Mouse (Mus musculus) adrenal gland, postnatal 14 days (tissue): ENCODE results near the gene Tmem259. TPM values are rescaled to one million over a fixed set of nuclear protein-coding genes. Genes with fewer than 3 reads are reported as not detected.

Experiments
- DNase-seq: peaks from one replicate; pipeline ENCODE4 v3.0.0; 2021; ENCODE audit warnings: mixed read lengths
- long read RNA-seq, 2 experiments: library from polyadenylated mRNA; stranded (forward); transcript quantifications; one replicate each; pipeline ENCODE4 v2.0.0; 2021
- total RNA-seq: library from RNA; stranded (reverse); gene quantifications from 2 replicates; pipeline ENCODE4 v1.2.3, GENCODE M21; 2021

The Tmem259 gene
- 141 and 157 TPM in 2 replicates for total RNA-seq
- long read RNA-seq, experiment 1, transcript Tmem259-202 (10 exons, 1,767 nt), result minor isoform, 14 of 81 reads
- long read RNA-seq, experiment 1, transcript Tmem259-201 (11 exons, 2,225 nt), result major isoform, 40 of 81 reads
- long read RNA-seq, experiment 1, partial matches to known transcripts, result 12 of 81 reads
- long read RNA-seq, experiment 1, other reads (novel, unspliced or antisense), result 15 of 81 reads
- long read RNA-seq, experiment 2, transcript Tmem259-201 (11 exons, 2,225 nt), result major isoform, 16 of 54 reads
- long read RNA-seq, experiment 2, transcript Tmem259-202 (10 exons, 1,767 nt), result minor isoform, 6 of 54 reads
- long read RNA-seq, experiment 2, partial matches to known transcripts, result 10 of 54 reads
- long read RNA-seq, experiment 2, other reads (novel, unspliced or antisense), result 22 of 54 reads

DNA sequence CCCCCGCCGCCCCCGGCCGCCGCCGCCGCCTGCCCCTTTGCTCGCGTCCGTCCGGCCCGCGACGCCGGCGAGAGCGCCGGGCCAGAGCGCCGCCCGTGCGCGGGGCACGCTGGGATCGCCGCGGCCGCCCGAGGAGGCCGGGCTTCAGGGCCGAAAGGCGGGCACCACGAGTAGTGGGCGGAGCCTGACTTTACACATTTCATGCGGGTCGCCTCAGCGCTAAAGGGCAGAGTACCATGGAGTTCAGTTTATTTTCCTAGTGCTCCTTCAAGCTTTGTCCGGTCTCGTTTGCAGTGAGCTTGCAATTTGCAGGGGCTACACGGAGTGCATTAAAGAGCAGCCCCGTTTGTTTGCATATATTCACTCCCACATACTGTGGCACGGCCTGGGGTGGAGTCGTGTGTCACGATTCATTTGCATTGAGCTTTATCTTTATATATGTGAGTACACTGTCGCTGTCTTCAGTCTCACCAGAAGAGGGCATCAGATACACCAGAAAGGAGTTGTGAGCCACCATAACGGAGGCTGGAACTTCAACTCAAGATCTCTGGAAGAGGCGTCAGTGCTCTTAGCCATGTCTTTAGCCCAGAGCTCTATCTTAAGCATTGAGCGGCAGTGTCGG is at the start of gene Tmem259:
Gene Tmem259 (minus strand): TSS at position 136 of the 622 bp plus-strand sequence.
- DNase-seq, result peak; percentile 94

DNA sequence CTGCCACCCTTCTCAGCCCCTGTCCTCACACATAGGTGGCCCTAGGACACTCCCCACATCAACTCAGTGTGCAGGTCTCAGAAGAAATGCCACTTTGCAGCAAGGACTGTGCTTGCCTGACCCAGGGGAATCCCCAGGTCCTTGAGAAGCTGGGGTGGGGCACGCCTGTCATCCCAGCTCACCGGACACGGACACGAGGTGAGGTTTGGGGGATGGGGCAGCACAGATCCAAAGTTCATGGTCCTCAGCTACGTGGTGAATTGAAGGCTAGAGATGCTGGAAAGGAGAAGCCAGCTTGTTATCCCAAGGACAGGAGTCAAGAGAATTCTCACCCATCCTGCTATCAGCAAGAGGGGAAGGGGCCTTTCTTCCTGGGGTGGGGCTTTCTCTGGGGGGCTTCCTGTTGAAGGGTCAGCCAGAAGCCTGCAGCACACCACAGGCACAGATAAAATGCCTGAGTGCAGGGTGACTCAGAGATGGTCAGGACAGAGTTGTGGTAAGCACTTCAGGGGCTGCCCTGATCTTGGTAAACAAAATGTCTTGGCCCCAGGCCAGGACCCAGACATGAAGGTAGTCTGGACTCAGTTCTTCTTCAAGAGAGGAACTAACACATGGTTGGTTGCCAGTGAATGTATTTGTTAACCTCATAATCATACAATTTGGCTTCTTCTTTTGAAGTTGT is 48.8 kb upstream of the Tmem259 start:
- peak; percentile 88 for DNase-seq

DNA sequence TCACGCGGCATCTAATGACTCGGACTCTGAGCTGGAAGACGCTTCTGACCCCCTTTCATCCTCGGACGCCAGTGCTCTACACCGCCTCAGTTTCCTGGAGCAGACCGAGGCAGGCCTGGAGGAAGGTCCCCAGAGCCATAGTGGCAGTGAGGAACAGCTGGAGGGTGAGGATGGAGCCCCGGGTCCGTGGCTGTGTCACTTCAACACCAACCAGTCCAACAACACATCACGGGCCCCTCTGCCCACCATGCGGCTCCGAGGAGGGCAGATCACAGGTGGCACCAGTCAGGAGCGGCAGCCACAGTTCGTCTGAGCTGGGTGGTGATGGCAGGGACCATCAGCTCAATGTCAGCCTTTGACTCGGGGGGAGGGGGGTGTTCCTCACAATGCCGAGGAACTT is 46.6 kb upstream of the Tmem259 start:
- DNase-seq, result no peak

DNA sequence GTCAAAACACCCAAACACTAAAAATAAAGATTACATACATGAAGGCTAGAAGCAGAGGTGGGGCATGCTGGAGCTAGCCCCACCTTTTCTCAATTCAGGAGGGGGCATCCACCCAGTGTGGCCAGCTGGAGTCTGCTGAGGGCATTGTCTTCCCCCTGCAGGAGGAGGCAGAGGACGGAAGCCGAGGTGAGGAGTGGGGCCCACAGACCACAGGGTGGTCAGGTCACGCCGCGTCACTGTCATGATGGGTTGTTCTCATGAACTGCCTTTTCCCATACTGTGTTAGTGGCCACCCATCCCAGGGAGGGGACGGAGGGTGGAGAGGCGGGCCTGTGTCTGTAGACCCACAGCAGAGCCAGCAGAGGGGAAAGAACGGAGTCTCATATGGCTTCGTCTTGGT is 46.1 kb upstream of the Tmem259 start:
- DNase-seq, result no peak

DNA sequence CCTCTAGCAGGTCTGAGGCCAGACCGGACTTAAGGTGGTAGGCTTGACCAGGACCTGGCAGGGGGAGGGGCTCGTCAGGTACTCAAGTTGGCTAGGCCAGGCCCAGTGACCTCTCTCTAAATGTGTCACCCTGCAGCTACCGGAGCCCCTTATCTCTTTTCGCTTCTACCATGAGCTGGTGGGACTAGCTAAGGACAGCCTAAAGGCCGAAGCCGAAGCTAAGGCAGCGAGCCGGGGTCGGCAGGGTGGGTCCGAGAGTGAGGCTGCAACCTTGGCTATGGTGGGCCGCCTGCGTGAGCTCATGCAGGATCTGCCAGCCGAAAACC is 44.4 kb upstream of the Tmem259 start:
- DNase-seq, result no peak

DNA sequence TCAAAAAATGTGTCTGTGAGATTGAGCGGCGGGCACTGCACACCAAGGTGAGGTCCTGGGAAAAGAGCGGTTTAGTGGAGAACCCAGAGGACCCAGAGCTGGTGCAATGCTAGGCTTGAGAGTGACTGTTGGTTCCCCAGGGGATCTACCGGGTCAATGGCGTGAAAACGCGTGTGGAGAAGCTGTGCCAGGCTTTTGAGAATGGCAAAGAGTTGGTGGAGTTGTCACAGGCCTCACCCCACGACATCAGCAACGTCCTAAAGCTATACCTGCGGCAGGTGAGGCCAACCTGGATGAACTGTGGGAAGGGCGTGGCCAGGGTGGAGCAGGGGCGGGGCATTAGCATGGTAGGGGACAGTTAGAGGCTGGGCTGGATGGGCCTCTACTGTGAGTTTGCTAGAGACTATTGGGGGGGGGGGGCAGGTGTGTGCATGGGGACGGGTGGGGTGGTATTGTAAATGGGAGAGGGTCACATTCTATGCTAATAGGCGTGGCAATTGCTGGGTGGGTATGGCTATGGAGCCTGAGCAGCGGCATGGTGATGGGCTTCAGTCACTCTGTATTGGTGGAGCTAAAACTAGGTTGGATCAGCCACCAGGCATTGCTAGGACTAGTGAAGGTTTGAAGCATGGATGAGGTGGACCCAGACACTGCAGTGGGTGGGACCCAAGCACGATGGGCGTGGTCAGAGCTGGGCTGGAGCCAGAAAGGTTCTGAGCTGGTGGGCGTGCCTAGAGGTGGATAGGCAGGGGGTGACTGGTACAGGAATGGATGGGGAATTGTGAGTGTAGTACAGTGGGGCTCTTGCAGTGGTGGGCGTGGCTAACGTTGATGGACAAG is 43.8 kb upstream of the Tmem259 start:
- no peak for DNase-seq

DNA sequence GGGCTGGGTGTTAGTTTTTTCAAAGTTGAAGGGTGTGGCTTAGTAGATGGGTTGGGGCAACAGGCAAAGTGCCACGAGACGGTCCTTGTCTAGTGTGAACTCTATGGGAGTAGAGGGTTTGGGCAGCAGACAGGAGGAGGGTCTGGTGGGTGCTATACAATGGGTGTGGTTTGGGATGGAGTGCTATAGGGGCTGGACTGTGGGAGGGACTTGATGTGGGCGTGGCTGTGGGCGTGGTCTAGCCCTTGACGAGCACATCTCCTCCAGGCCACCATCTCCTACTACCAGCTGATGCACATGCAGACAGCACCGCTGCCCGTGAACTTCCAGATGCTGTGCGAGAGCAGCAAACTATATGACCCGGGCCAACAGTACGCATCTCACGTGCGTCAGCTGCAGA is 41.8 kb upstream of the Tmem259 start:
- peak; percentile 47 for DNase-seq

DNA sequence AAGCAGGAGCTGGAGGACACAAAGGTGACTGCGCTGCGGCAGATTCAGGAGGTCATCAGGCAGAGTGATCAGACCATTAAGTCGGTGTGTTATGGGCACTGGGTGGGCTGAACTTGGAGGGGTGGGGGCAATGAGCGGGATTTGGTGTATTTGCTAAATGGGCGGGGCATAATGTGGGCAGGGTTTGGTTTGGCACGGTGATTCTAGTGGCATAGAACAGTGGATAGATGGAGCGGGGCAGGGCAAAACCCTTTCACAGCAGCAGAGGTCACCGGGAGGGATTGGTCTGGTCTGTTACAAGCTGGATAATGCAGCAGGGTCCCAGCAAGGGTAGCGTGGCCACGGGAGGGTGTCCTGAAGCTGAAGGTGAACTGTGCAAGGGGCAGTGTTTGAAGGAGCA is 41.3 kb upstream of the Tmem259 start:
- no peak for DNase-seq

DNA sequence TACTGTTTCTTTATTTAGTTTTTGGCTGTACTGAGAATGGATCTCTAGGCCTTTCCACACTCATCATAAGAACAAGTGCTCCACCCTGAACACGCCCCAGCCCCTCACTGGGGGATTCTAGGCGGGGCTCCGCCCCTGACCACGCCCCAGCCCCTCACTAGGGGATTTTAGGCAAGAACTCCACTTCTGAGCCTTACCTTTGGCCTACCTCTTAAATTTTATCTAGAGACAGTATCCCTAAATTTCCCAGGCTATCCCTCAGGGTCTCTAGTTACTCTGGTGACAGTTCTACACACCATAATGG is 40.9 kb upstream of the Tmem259 start:
- no peak for DNase-seq

DNA sequence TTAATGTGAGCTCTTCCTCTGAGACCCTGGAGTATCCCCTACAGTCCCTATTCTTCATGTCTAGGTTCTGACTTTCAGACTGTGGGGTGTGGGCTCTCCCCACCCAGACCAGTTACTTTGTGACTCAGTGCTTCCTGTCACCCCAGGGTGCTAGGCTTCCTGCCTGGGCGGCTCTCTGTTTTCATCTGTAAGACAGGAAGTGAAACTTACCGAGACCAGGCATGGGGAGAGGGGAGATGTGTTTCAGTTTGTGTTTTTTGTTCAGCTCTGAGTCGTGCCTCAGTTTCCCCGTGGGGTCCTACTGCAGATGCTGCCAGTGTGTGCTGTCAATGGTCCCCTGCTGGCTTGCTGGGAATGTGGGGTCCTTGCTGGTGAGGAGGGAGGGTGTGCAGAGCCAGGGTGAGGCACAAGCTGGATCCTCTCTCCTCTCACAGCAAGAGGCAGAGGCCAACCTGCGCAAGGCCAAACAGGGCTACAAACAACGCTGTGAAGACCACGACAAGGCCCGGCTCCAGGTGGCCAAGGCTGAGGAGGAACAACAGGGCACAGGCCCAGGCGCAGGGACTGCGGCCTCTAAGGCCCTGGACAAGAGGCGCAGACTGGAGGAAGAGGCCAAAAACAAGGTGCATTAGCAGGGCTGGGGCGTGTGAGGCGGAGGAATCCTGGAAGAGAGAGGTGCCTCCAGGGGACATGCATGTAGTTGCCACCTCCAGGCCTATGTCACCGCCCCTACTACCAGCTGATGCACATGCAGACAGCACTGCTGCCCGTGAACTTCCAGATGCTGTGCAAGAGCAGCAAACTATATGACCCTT is 40.3 kb upstream of the Tmem259 start:
- DNase-seq, result no peak

DNA sequence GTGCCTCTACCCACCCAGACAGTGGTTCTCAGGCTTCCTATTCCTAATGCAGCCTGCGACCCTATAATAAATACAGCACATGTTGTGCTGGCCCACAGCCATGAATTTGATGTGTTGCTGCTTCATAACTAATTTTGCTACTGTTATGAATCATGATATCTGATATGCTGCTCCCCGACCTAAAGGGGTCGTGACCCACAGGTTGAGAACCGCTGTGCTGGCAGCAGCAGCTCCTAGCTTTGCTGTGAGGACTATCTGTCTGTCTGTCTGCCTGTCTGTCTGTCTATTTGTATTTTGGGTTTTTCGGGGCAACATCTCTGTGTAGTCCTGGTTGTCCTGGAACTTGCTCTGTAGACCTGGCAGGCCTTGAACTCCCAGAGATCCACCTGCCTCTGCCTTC is 39.6 kb upstream of the Tmem259 start:
- DNase-seq, result no peak

DNA sequence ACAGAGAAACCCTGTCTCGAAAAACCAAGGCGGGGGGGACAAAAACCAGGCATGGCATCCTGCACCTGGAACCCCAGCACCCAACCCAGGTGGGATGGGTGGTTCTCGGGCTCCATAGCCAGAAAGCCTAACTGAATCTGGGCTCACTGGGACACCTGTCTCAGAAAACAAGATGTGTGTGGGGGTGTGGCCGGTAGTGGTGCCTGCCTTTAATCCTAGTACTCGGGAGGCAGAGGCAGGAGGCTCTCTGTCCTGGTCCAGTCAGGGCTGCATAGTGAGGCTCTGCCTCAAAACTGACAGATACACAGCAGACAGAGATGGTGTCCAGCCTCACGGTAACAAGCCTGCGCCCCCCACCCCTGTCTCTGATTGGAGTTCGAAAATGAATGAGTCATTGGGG is 38.7 kb upstream of the Tmem259 start:
- no peak for DNase-seq

DNA sequence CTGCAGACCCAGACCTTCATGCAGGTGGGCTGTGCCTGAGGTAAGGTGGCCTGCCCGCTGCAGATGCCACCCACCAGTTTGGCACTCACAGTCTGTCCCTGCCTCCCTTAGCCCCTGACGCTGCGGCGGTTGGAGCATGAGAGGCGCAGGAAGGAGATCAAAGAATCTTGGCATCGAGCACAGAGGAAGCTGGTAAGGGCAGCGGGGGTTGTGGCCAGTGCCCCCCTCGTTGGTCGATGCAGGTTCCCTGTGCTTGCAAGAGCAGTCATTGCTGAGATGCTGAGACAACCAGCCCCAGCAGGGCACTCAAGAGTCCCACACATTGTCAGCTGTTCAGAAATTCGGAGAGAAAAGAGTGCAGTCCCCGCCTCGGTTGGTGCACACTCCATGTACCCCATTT is 38.0 kb upstream of the Tmem259 start:
- DNase-seq, result no peak

DNA sequence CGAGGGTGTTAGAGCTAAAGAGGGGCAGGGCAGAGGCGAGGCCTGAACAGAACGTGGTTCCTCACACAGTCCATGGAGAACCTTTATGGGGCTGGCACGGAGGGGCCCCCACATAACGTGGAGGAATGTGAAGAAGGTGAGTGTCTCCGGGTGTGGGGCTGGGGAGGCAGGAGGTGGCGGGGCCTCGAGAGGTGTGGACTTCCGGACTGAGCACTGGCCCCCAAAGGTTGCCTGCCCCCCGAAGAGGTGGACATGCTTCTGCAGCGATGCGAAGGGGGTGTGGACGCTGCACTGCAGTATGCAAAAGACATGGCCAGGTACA is 37.2 kb upstream of the Tmem259 start:
- no peak for DNase-seq

DNA sequence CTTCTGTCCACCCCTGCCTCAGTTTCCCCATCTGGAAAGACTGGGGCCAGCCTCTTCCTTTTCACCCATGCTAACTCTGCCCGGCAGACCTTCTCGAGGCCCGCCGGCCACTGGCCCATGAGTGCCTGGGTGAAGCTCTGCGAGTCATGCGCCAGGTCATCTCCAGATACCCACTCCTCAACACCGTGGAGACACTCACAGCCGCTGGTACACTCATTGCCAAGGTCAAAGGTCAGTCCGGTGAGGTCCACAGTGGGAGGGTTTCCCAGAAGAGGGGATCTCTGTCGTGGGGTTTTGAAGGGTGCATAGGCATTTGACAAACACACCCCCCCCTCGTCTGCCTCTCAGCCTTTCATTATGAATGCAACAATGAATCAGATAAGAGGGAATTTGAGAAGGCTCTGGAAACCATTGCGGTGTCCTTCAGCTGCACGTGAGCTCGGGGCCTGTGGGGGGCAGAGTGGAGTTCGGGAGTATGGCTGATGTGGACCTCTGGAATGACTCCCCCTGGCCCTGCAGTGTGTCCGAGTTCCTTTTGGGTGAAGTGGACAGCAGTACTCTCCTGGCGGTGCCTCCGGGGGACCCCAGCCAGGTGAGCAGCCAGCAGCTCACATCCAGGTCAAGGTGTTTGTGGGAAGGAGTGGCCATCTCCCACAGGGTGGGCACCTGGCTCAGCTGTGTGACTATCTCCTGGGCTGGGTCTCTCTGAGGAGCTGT is 36.6 kb upstream of the Tmem259 start:
- no peak for DNase-seq

DNA sequence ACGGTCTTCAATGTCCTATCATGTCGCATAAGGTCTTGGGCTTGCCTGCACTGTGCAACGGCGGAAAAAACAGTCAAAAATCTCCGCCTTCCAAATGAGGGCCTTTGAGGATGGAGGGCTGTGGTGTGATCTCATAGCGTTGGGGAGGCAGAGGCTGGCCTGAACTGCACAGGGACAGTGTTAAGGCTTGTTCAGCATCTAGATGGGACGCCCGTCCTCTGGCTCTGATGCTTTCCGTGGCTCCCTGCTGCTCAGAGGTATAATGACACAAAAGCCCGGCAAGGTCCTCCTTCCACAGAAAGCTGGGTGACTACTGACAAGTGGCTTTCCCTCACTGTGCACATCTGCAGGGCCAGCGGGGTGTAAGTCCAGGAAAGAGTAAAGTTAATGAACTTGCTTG is 36.1 kb upstream of the Tmem259 start:
- no peak for DNase-seq

DNA sequence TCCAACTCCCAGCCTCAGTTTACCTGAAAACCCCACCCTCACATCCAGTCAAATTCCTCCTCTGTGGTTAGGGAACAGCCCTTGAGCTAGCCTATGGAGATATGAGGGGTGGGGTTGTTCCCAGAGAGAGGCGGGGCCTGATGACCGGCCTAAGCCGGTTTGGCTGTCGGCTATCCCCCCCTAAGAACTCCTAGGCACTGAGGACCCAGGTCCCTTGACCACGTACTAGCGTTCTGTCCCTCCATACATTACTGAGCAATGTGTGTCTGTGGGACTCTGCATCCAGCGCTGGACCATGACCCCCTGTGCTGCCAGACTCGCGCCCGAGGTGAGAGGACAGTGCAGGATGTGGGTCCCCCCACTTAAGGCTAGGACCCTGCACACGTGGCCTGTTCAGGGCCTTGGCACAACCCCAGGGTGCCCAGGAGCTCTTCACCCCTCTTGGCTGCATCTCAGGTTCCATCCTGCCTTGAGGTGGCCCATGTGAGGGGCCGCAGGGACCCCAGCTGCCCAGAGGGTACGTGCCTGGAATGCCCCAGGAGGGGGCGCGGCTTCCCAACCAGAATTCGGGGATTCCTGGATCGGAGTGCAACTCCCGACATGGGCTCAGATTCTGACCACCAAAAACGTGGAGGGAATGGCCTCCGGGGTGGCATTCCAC is 35.5 kb upstream of the Tmem259 start:
- no peak for DNase-seq

DNA sequence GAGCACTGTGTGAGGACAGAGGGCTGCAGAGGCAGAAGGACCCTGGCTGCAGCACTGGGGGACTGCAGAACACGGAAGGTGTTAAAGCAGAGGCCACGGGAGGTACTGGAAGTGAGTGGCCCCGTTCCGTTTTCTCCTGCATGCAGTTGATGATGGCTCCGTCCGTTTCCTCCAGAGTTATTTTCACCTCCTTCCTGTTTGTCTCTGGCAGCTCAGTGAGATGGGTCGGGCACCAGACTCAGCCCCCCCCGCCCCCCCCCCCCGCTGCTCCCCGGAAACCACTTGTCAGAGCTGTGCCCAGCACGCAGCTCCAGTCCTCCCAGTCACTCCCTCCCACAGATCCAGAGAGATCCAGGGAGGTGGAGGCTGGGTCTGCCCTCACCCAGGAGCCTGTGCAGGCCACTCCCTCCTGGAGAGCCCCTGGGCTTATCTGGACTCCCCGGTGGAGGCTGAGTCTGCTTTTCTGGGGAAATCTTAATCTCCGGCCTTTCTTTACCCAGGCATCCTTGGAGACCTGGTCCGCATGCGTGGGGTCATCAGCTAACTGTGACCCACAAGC is 34.7 kb upstream of the Tmem259 start:
- peak; percentile 41 for DNase-seq

DNA sequence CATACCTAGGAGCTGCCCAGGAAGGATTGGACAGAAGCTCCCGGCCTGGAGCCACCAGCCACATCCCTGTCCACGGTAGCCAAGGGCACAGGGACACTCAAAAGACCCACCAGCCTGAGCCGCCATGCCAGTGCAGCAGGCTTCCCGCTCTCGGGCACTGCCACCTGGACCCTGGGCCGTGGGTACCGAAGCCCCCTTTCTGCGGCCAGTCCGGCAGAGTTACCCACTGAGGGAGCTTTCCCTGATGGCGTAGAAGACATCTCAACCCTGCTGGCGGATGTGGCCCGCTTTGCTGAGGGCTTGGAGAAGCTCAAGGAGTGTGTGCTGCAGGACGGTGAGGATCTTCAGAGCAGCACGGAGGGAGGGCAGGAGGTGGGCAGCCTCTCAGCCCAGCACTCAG is 33.6 kb upstream of the Tmem259 start:
- DNase-seq, result no peak

DNA sequence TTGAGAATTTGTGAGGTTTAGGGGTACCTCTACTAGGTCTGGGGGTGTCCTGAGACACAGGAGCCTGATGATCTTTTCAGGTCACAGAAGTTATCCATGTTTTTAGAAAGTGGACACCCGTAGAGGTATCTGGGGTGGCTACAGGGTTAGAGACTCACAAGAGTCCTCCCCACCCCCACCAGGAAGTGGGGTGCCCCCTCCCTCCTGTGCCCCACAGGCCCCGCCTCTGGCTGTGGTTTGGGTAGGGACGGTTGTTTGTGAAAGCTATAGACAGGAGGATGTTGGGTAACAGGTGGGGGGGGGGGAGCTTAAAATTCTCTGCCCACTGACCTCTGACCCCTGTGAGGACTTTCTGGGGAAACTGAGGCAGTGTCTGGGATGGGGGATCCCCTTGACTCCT is 33.2 kb upstream of the Tmem259 start:
- DNase-seq, result peak; percentile 73

DNA sequence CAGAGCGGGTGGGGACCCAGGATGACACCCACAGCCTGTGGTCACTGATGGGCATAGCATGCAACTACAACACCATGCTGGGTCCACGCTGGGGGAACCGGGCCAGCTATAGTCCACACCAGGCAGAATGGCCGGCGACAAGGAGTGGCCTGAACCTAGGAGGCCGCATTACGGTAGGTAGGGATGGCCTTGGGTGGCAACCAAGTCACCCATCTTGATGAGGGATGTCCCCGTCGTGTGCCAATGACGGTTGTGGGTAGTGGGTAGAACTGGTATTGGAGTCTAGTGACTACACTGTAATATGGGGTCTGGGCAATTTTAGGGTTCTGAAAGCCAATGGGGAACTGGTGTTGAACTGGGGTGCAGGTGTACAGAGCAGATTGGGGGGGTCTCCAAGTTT is 32.8 kb upstream of the Tmem259 start:
- DNase-seq, result no peak
